Mouse (Mus musculus): ENCODE measurements around the gene Defa2.
"Not testable (repeated sequence)": the region's sequence is repeated elsewhere in the genome, so short reads cannot be mapped to it uniquely, and the experiment has no call there.

The Defa2 gene

DNA sequence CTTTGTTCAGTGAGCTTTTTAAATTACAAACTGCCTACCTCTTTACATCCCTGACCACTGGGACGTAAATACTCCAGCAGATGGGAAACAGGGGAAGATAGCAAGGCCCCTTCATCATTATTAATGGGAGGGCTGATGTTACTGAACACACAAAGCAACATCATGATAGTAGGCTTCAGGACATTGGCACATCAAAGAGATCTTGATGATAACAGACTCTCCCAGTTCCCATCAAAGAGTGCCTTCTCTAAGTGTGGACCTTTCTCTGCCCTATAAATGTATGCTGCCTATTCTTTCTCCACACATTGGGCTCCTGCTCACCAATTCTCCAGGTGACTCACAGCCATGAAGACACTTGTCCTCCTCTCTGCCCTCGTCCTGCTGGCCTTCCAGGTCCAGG lies at the start of gene Defa2:
Gene Defa2, plus strand, starts transcription at position 301 of the 400 bp plus-strand sequence.
- in situ Hi-C loops (cut with MboI, MseI), result not testable (repeated sequence)

DNA sequence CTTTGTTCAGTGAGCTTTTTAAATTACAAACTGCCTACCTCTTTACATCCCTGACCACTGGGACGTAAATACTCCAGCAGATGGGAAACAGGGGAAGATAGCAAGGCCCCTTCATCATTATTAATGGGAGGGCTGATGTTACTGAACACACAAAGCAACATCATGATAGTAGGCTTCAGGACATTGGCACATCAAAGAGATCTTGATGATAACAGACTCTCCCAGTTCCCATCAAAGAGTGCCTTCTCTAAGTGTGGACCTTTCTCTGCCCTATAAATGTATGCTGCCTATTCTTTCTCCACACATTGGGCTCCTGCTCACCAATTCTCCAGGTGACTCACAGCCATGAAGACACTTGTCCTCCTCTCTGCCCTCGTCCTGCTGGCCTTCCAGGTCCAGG lies 13.2 kb downstream of the Defa2 start, which contains the start of gene Defa33:
Gene Defa33, plus strand, starts transcription at position 301 of the 400 bp plus-strand sequence.
- in situ Hi-C loops (cut with MboI, MseI), result not testable (repeated sequence)

- in situ Hi-C loops (cut with MboI, MseI), result not testable (repeated sequence)
Observed at GRCm38 (mm10) chr8:21427111-21427510, 48.8 kb downstream of the Defa2 start, which contains the start of gene Defa36. Defa36 (plus strand) TSS chr8:21427411.
